Mouse (Mus musculus) layer of hippocampus, adult 18-20 months (tissue): ENCODE data around the gene Mpl. TPM values are rescaled to one million over a fixed set of nuclear protein-coding genes. Genes with fewer than 3 reads are reported as not detected.

Experiments used
- total RNA-seq, 2 experiments: library from RNA; stranded (reverse); gene quantifications; 2 replicates each; pipeline ENCODE4 v1.2.3; 2021

The Mpl gene
- total RNA-seq, 2 experiments from 2014 or later, result not detected

Other genes starting within 250 kb of the Mpl start
- gene Ptprf, start 166.1 kb downstream of the Mpl start, total RNA-seq, result 10 to 100 TPM; 67.6 to 77.5 TPM
- gene Szt2, start 48.2 kb downstream of the Mpl start, total RNA-seq, result 10 to 100 TPM; 29.7 to 34.4 TPM
- 10 to 100 TPM; 47.3 to 52.7 TPM for gene Med8, start 48.2 kb downstream of the Mpl start, total RNA-seq
- gene Elovl1, start 29.4 kb downstream of the Mpl start, total RNA-seq, result 10 to 100 TPM; 18.4 to 19.7 TPM
- gene Cdc20, start 20.2 kb downstream of the Mpl start, total RNA-seq, result under 1 TPM; 0.57 to 0.61 TPM
- 1 to 10 TPM; 4.8 to 5.9 TPM for gene Tie1, start 32.5 kb upstream of the Mpl start, total RNA-seq
- not detected for gene 2610528J11Rik, start 69.5 kb upstream of the Mpl start, total RNA-seq
- gene Tmem125, start 86.5 kb upstream of the Mpl start, total RNA-seq, result 1 to 10 TPM; 6.7 to 7.1 TPM
- under 1 TPM; 0.41 to 0.84 TPM for gene Cfap57, start 163.3 kb upstream of the Mpl start, total RNA-seq
- 10 to 100 TPM; 58.4 to 62.8 TPM for gene Ebna1bp2, start 163.3 kb upstream of the Mpl start, total RNA-seq
- not detected for gene Olfr62, start 201.4 kb upstream of the Mpl start, total RNA-seq
- not detected for gene Olfr1342, start 235.2 kb upstream of the Mpl start, total RNA-seq
- gene Olfr1341, start 246.0 kb upstream of the Mpl start, total RNA-seq, result not detected